Mouse (Mus musculus) small intestine, adult 2 months (tissue): ENCODE results near the gene Cyp1a2. TPM values are rescaled to one million over a fixed set of nuclear protein-coding genes. Genes with fewer than 3 reads are reported as not detected.

ENCODE experiments used
- H3K27ac ChIP-seq: fragments of 200-500 bp; 2 replicates; pipeline ENCODE4 v1.5.1; 2012; ENCODE audit warnings: low read depth, low read length, control low read depth, inconsistent platforms; ENCODE audit not compliant: insufficient read depth
- H3K27me3 ChIP-seq: fragments of 200-500 bp; 2 replicates; pipeline ENCODE4 v1.6.1; 2012; ENCODE audit warnings: mild to moderate bottlenecking, moderate library complexity, low read length, inconsistent platforms; ENCODE audit not compliant: control insufficient read depth, insufficient read depth
- H3K36me3 ChIP-seq: fragments of 200-500 bp; 2 replicates; pipeline ENCODE4 v1.6.1; 2012; ENCODE audit warnings: mild to moderate bottlenecking, low read length, control low read depth, inconsistent platforms; ENCODE audit not compliant: control insufficient read depth, insufficient read depth
- H3K4me1 ChIP-seq: fragments of 200-500 bp; 2 replicates; pipeline ENCODE4 v1.6.1; 2012; ENCODE audit warnings: low read length, inconsistent platforms, mixed read lengths; ENCODE audit not compliant: control insufficient read depth, insufficient read depth, insufficient read length
- H3K4me3 ChIP-seq: fragments of 200-500 bp; 2 replicates; pipeline ENCODE4 v1.5.1; 2012; ENCODE audit warnings: low read depth, mild to moderate bottlenecking, control low read depth, inconsistent platforms, low read length, moderate library complexity
- CTCF ChIP-seq: fragments of 200-500 bp; IDR thresholded peaks from 2 replicates; pipeline ENCODE4 v1.5.1; 2012; ENCODE audit warnings: low read depth, mild to moderate bottlenecking, control low read depth, inconsistent platforms, low read length, moderate library complexity, mixed read lengths; ENCODE audit not compliant: insufficient replicate concordance, insufficient read length; ENCODE audit errors: extremely low read depth
- POLR2A ChIP-seq: fragments of 200-500 bp; IDR thresholded peaks from 2 replicates; pipeline ENCODE4 v1.6.1; 2012; ENCODE audit warnings: low read depth, mild to moderate bottlenecking, control low read depth, inconsistent platforms, low read length, moderate library complexity
- WGBS: fragments of 180-500 bp; shearing (Covaris S2); methylation state at CpG from one replicate; pipeline ENCODE4 v1.1.7; 2018; 5-methylcytosine and 5-hydroxymethylcytosine counted together
- polyA plus RNA-seq: library from polyadenylated mRNA; depleted of rRNA; stranded (reverse); fragments of >200 nt; gene quantifications from 2 replicates; pipeline ENCODE4 v1.2.3, GENCODE M21; 2012; rRNA removed

Cyp1a2 gene
- polyA plus RNA-seq = not detected in 2 replicates

DNA sequence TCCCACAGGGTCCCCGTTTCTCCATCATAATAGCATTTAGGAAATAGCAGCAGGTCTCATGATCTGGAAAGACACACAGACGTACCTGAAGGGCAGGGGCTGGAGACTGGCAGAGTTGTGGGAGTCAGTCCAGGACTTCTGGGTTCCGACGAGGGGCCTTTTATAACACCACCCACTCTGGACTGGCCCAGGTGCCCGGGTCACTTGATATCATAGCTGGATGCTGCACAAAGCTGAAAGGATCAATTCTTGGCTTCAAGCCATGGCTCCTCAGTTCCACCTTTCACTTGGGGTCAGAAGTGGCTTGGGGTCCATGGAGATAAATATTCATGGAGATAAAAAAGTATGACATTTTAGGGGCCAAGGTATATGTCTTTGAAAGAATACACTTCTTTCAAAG is at the start of gene Cyp1a2:
TSS of gene Cyp1a2 (minus strand) at position 184 of the 400 bp plus-strand sequence.
- Histone ChIP-seq H3K27ac (no peak within 1 kb of the TSS), H3K27me3 (no peaks in the 10 kb centered on the region), H3K36me3 (no peaks in the 10 kb centered on the region), H3K4me3 (no peak within 1 kb of the TSS), H3K4me1 (no peaks in the 10 kb centered on the region)
- no peak for TF ChIP-seq POLR2A
- no peak for TF ChIP-seq CTCF
- 48% methylated on average over 5 of the region's 5 CpGs for WGBS

DNA sequence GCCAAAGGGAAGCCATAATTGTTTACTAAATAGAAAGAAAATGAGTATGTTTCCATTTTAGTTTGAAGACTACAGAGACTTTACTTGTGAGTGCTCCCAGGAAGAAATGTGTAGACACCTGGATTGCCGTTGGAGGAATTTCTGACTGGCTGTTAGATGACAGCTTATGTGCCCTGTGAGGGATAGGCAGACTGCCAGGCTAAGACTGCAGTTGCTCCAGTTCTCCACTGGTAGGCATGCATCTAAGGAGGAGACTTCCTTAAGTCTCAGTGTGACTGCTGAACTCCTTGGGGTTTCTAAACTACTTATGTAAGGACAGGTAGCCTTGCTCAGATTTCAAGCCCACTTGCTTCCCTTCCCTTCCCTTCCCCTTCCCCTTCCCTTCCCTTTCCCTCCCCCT is 44.8 kb upstream of the Cyp1a2 start:
- Histone ChIP-seq H3K4me3 (no peak overlapping the region), H3K36me3 (peaks cover 26% of the 10 kb centered on the region), H3K4me1 (peaks cover 3% of the 10 kb centered on the region; the same call in 1 of the 2 replicates), H3K27ac (no peak overlapping the region), H3K27me3 (no peaks in the 10 kb centered on the region)
- WGBS = 81% methylated on average over 1 of the region's 1 CpGs
- TF ChIP-seq CTCF (no peak), POLR2A (no peak)

DNA sequence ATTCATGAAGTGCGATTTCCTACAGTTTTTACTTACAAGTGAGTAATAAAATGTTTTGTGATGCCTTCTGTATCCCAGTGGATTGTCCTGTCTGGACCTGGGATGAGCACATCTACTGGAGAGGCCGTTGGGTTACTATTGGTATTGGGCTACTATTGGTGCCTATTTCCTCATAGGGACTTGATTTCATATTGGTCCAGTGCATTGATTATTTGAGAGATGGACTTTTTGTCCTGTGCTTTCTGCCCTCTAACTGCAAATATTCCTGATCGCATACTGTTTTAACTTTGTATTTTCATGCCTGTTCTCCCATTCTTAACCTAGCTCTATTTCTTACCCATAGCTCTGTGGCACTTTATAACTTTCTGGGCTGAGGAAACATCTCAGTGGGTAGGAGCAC is 41.2 kb upstream of the Cyp1a2 start:
- Histone ChIP-seq H3K4me3 (no peak overlapping the region), H3K4me1 (peaks cover 3% of the 10 kb centered on the region; the same call in 1 of the 2 replicates), H3K27ac (no peak overlapping the region), H3K27me3 (no peaks in the 10 kb centered on the region), H3K36me3 (peaks cover 31% of the 10 kb centered on the region)
- WGBS = 94% methylated on average over 3 of the region's 3 CpGs
- no peak for TF ChIP-seq POLR2A
- no peak for TF ChIP-seq CTCF

DNA sequence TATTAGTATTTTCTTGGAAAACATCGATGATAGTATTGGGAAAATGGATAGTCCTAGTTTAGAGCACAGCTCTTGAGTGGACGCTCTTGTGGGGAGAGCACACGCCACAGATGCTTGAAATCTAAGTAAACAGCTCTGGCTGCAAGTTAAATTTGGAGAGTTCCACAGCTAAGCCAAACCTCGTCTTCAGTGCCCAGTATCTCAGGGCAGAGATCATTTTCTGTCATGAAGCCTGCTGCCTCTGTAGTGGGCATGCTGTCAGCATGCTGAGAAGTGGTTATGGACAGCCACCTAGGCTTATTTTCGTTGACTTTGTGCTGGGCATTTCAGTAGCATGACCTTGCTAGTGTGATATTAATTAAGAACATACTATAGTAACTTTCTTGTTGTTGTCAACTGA is 40.3 kb upstream of the Cyp1a2 start:
- H3K4me1 ChIP-seq = peaks cover 3% of the 10 kb centered on the region; the same call in 1 of the 2 replicates
- WGBS = 66% methylated on average over 5 of the region's 5 CpGs
- TF ChIP-seq POLR2A (no peak), CTCF (no peak)
- H3K27ac ChIP-seq = peak overlapping the region; percentile 54
- H3K36me3 ChIP-seq = peaks cover 24% of the 10 kb centered on the region
- no peak overlapping the region for H3K4me3 ChIP-seq
- no peaks in the 10 kb centered on the region for H3K27me3 ChIP-seq

DNA sequence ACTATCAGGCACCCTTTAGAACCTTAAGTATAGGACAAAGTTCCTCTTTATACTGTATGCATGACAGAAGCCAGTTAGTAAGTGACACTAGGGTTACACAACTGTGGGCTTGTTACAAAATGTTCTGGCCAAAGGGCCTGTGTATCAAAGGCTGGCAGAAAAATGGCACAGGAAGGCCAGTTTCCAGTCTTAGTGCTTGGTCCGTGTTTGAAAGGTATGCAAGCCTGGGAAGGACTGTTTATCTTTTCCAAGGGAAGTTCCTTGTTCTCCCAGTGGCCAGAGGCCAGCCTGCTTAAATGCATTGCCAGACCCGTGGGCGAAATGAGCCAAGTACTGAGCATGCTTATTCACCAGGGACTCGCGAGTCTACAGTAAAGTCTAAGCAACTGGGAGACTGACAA is 39.8 kb upstream of the Cyp1a2 start:
- no peaks in the 10 kb centered on the region for H3K27me3 ChIP-seq
- H3K27ac ChIP-seq = peak overlapping the region; percentile 54
- H3K4me3 ChIP-seq = no peak overlapping the region
- H3K36me3 ChIP-seq = peaks cover 26% of the 10 kb centered on the region
- H3K4me1 ChIP-seq = peaks cover 3% of the 10 kb centered on the region; the same call in 1 of the 2 replicates
- 6% methylated on average over 5 of the region's 5 CpGs for WGBS
- TF ChIP-seq CTCF (no peak), POLR2A (no peak)

DNA sequence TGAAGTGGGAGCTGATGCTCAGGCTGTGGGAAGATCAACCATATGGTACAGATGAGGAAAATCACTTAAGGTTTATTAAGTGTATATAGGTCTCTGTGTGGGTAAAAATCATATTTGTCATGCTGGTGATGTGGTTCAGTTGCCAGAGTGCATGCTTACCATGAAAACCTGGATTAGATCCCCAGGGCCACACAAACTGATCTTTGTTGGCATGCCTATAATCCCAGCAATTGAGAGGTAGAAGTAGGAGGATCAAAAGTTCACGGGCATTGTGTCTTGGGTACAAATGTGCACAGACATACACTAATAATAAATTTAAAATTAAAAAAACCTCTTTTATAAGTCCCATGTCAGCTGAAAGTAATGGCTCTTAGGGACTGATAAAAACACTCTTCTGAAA is 38.9 kb upstream of the Cyp1a2 start:
- H3K27ac ChIP-seq = peak overlapping the region; percentile 28; the same call in 1 of the 2 replicates
- no peaks in the 10 kb centered on the region for H3K27me3 ChIP-seq
- WGBS = 57% methylated on average over 1 of the region's 1 CpGs
- peaks cover 25% of the 10 kb centered on the region for H3K36me3 ChIP-seq
- TF ChIP-seq POLR2A (no peak), CTCF (no peak)
- peaks cover 3% of the 10 kb centered on the region; the same call in 1 of the 2 replicates for H3K4me1 ChIP-seq
- H3K4me3 ChIP-seq = no peak overlapping the region

DNA sequence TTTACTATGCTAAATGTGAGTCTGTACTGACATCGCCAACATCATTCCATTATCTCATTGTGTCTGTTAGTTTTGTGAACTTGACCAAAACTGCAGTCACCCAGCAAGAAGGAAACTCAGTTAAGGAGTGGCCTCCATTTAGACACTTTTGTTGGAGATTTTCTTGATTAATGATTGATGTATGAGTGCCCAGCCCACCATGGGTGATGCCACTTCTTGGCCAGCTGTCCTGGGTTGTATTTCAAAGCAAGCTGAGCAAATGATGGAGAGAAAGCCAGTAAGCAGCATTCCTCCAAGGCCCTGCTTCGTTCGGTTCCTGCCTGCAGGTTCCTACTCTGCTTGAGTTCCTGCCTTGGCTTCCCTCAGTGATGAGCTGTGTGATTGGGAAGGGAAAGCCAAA is 37.2 kb upstream of the Cyp1a2 start:
- WGBS = 91% methylated on average over 3 of the region's 3 CpGs
- TF ChIP-seq CTCF (no peak), POLR2A (no peak)
- Histone ChIP-seq H3K36me3 (peaks cover 30% of the 10 kb centered on the region), H3K4me1 (peaks cover 3% of the 10 kb centered on the region; the same call in 1 of the 2 replicates), H3K27ac (no peak overlapping the region), H3K4me3 (no peak overlapping the region), H3K27me3 (no peaks in the 10 kb centered on the region)
